Mouse (Mus musculus): ENCODE data around the gene Adamts16. TPM values are rescaled to one million over a fixed set of nuclear protein-coding genes. Genes with fewer than 3 reads are reported as not detected.

The Adamts16 gene
- polyA plus RNA-seq, 1 experiment from 2014 or later = 2.3 TPM

- 72% methylated on average over 7 of the region's 7 CpGs for WGBS
- Histone ChIP-seq H3K4me3 (no peak overlapping the region), H3K9ac (no peak overlapping the region), H3K36me3 (no peaks in the 10 kb centered on the region), H3K27ac (no peak overlapping the region), H3K27me3 (no peaks in the 10 kb centered on the region), H3K4me1 (replicated peaks) (no peaks in the 10 kb centered on the region), H3K4me2 (no peak overlapping the region), H3K9me3 (no peaks in the 10 kb centered on the region)
- no peak for ATAC-seq (ENCODE audit: low FRiP score)
Measured at GRCm38 (mm10) chr13:70684976-70685609, 156.5 kb downstream of the Adamts16 start.

GRCm38 (mm10) chr13:70681411-70682183, 160.0 kb downstream of the Adamts16 start:
- Histone ChIP-seq H3K4me2 (no peak overlapping the region), H3K4me1 (replicated peaks) (no peaks in the 10 kb centered on the region), H3K27ac (no peak overlapping the region), H3K36me3 (no peaks in the 10 kb centered on the region), H3K4me3 (no peak overlapping the region), H3K9ac (no peak overlapping the region), H3K27me3 (no peaks in the 10 kb centered on the region), H3K9me3 (no peaks in the 10 kb centered on the region)
- WGBS = 95% methylated on average over 7 of the region's 7 CpGs
- ATAC-seq (ENCODE audit: low FRiP score) = no peak

DNA sequence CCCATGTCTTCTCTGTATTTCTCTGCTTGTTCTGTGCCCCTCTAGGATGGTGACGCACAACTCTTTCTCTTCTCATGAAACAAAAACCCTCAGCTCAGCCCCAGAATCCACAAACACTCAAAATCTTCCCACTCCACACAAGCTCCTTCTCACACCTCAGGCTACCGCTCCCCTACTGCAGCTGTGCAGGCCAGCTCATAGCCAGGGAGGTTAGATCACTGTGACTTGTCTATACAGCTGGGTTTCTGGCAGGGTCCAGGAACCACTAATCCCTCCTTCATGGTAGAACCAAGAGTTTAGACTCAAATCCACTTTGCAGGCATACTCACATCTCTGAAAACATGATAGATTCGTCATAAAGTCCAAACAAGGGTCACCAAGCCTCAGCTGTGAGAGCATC, 161.3 kb downstream of the Adamts16 start:
- Histone ChIP-seq H3K4me2 (no peak overlapping the region), H3K9ac (no peak overlapping the region), H3K4me3 (no peak overlapping the region), H3K9me3 (no peaks in the 10 kb centered on the region), H3K4me1 (replicated peaks) (no peaks in the 10 kb centered on the region), H3K27me3 (no peaks in the 10 kb centered on the region), H3K27ac (no peak overlapping the region), H3K36me3 (no peaks in the 10 kb centered on the region)
- WGBS = 92% methylated on average over 3 of the region's 3 CpGs
- ATAC-seq (ENCODE audit: low FRiP score) = no peak

Other genes with a start within 250 kb of the Adamts16 start
- gene Ice1, start 204.2 kb downstream of the Adamts16 start, polyA plus RNA-seq (2015; fragmentation: Nextera tagmentation; extraction: Ambion mirVana) = 28.5 and 29.3 TPM in 2 replicates